Mouse (Mus musculus): ENCODE results near the gene Smarce1.

DNA sequence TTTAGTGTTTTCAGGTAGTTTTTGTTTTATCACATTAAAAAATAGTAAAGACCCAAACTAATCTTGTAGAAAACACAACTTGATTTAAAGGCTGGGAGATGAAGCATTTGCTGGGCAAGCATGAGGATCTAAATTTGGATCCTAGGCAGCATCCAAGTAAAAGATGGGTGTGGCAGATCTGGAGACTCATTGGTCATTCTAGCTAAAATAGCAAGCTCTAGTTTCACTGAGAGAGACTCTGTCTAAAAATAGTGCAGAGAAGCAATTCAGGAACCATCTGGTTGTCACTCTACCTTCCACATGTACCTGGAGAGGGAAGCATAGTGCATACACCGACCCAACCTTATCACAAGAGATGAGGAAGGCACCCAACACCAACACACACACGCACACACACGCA, 14.6 kb downstream of the Smarce1 start:
- TF ChIP-seq CTCF (IDR thresholded peaks at IDR 0.05 in 2 of 3, conservative IDR thresholded peaks at IDR 0.05 in 1 of 3; ENCODE audit: control insufficient read depth in 1 of 3, insufficient read depth in 1 of 3, low read depth in 2 of 3, low read length in 3 of 3, poor library complexity in 1 of 3, severe bottlenecking in 1 of 3) (no peak), GABPA (IDR thresholded peaks at IDR 0.05; ENCODE audit: low read depth, low read length) (no peak), SIN3A (IDR thresholded peaks at IDR 0.05; ENCODE audit: low read length) (no peak), POLR2A (IDR thresholded peaks at IDR 0.05; ENCODE audit: control insufficient read depth in 1 of 2, insufficient read depth in 1 of 2, low read depth in 1 of 2, low read length in 2 of 2, poor library complexity in 1 of 2) (no peak), GATA1 (IDR thresholded peaks at IDR 0.05; ENCODE audit: low read depth, low read length) (no peak)

All from MEL (cell line).